Mouse (Mus musculus) liver, adult 10 weeks (tissue): ENCODE measurements around the gene Kap. TPM values are rescaled to one million over a fixed set of nuclear protein-coding genes. Genes with fewer than 3 reads are reported as not detected.

ENCODE experiments used
- polyA plus RNA-seq: library from polyadenylated mRNA; stranded (reverse); fragments of 350-450 nt; fragmentation: Illumina TruSeq; extraction: RNeasy Lipid Tissue Mini Kit (QIAGEN cat#74804); gene quantifications from one replicate; pipeline ENCODE4 v1.2.3, GENCODE M21; 2014; ENCODE audit warnings: low read depth, low replicate concordance

Kap gene
- 4.8 TPM for polyA plus RNA-seq

GRCm38 (mm10) chr6:133853526-133853925 lies at the start of gene Kap:
Gene Kap (minus strand): TSS chr6:133853762.

Other genes with a start within 250 kb of the Kap start
- gene Etv6, start 181.9 kb upstream of the Kap start, polyA plus RNA-seq, result 8.0 TPM